17 mouse cellular contexts compared by ENCODE assay signal in the genomic region with DNA sequence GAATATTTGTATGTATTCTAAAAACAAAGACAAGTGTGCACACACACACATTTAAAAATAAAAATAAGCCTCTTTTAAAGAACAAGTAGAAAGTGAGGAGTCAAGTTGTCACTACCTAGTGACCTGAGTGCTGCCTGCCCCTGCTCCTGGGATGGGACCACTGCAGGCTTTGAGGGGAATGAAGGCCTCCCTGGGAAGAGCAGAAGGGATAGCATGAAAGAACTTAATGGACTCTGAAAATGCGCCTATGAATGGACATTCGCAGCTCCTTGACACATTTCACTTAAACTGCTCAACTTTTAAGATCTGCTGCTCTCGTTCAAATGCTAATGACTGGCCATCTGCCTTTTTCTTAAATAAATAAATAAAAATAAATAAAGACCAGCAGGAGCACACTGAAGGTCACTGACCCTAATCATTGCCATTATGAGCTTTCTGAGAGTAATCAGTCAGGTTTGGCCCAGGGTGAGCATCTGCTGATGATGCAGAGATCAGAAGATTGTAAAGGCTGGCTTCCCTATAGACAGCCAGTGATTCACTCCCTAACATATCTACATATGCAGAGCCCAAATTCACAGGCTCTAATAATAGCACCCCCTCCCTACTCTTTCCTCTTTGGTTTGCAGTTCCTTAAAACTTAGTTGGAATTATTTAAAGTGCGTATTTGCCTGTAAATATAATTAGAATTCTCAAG.
A peak's percentile ranks its signal among the peaks of the same experiment; 100 is the strongest.
DNase-seq lines count a peak whose midpoint lies in the region; ATAC-seq and TF ChIP-seq lines count a peak whose summit lies in the region.
"Had no signal": no experiment of that assay in that cellular context is flagged by ENCODE, and none has a peak within 500 bp of the region (broad histone marks: within the 10 kb centered on the region; RNA-seq: fewer than 3 reads in every experiment).

No protein-coding gene starts in this region.

- H3K9me3 ChIP-seq in hindbrain, embryonic 10.5 days: no peaks in the 10 kb centered on the region
- no peaks in the 10 kb centered on the region for H3K9me3 ChIP-seq in hindbrain, postnatal 0 days (ENCODE audit: low read length)
- no peaks in the 10 kb centered on the region for H3K9me3 ChIP-seq in neural tube, embryonic 11.5 days (ENCODE audit: control insufficient read depth, low read length)
- H3K9me3 ChIP-seq in kidney, embryonic 15.5 days (replicated peaks): no peaks in the 10 kb centered on the region
- H3K9me3 ChIP-seq: heart, embryonic 10.5 days; liver, embryonic 12.5 days; lung, embryonic 15.5 days had no signal

- no peaks in the 10 kb centered on the region for H3K36me3 ChIP-seq in hindbrain, embryonic 10.5 days
- H3K36me3 ChIP-seq in hindbrain, postnatal 0 days (ENCODE audit: insufficient read depth, low read length): no peaks in the 10 kb centered on the region
- H3K36me3 ChIP-seq in neural tube, embryonic 11.5 days (ENCODE audit: control insufficient read depth, insufficient read depth, low read length): no peaks in the 10 kb centered on the region
- H3K36me3 ChIP-seq in kidney, embryonic 15.5 days: no peaks in the 10 kb centered on the region
- H3K36me3 ChIP-seq: heart, embryonic 10.5 days; liver, embryonic 12.5 days; lung, embryonic 15.5 days had no signal

- H3K4me3 ChIP-seq in hindbrain, embryonic 10.5 days: no peak overlapping the region
- no peak overlapping the region for H3K4me3 ChIP-seq in hindbrain, postnatal 0 days (ENCODE audit: low read length)
- no peak overlapping the region for H3K4me3 ChIP-seq in neural tube, embryonic 11.5 days (ENCODE audit: low read depth, low read length)
- no peak overlapping the region for H3K4me3 ChIP-seq in kidney, embryonic 15.5 days (replicated peaks)
- H3K4me3 ChIP-seq: erythroblast, embryonic 14.5 days; heart, embryonic 10.5 days; liver, embryonic 12.5 days; lung, embryonic 15.5 days had no signal

- TF ChIP-seq CTCF in hindbrain, postnatal 0 days (IDR thresholded peaks at IDR 0.05; ENCODE audit: low read depth): no peak

- peaks cover 17% of the 10 kb centered on the region for H3K4me1 ChIP-seq in hindbrain, embryonic 10.5 days (replicated peaks)
- no peaks in the 10 kb centered on the region for H3K4me1 ChIP-seq in hindbrain, postnatal 0 days (ENCODE audit: insufficient read depth, low read length)
- no peaks in the 10 kb centered on the region for H3K4me1 ChIP-seq in neural tube, embryonic 11.5 days (ENCODE audit: control insufficient read depth, insufficient read depth, low read length)
- no peaks in the 10 kb centered on the region for H3K4me1 ChIP-seq in kidney, embryonic 15.5 days
- H3K4me1 ChIP-seq: heart, embryonic 10.5 days; liver, embryonic 12.5 days; lung, embryonic 15.5 days had no signal

- no peak overlapping the region for H3K9ac ChIP-seq in hindbrain, postnatal 0 days (replicated peaks; ENCODE audit: low read length)
- H3K9ac ChIP-seq in neural tube, embryonic 11.5 days (ENCODE audit: low read length): no peak overlapping the region
- no peak overlapping the region for H3K9ac ChIP-seq in kidney, embryonic 15.5 days
- H3K9ac ChIP-seq: liver, embryonic 12.5 days; lung, embryonic 15.5 days had no signal

- no peak overlapping the region for H3K27ac ChIP-seq in hindbrain, embryonic 10.5 days
- no peak overlapping the region for H3K27ac ChIP-seq in hindbrain, postnatal 0 days
- no peak overlapping the region; the same call in 1 of the 2 replicates for H3K27ac ChIP-seq in neural tube, embryonic 11.5 days (ENCODE audit: low read depth, low read length)
- no peak overlapping the region for H3K27ac ChIP-seq in kidney, embryonic 15.5 days
- H3K27ac ChIP-seq: heart, embryonic 10.5 days; liver, embryonic 12.5 days; lung, embryonic 15.5 days had no signal

- no peak overlapping the region for H3K4me2 ChIP-seq in hindbrain, postnatal 0 days (ENCODE audit: low read depth, low read length)
- H3K4me2 ChIP-seq in neural tube, embryonic 11.5 days (ENCODE audit: low read depth): no peak overlapping the region
- H3K4me2 ChIP-seq in kidney, embryonic 15.5 days: no peak overlapping the region
- H3K4me2 ChIP-seq: liver, embryonic 12.5 days; lung, embryonic 15.5 days had no signal

- ATAC-seq in hindbrain, postnatal 0 days: no peak
- peak; percentile 67; the same call in 1 of the 2 replicates for ATAC-seq in neural tube, embryonic 11.5 days (ENCODE audit: insufficient read depth, low FRiP score, low TSS enrichment)
- no peak for ATAC-seq in kidney, embryonic 15.5 days (replicated peaks; ENCODE audit: low FRiP score)
- ATAC-seq: inflammation-experienced regulatory T-cells, adult 6 months; liver, embryonic 12.5 days had no signal

- WGBS in hindbrain, embryonic 10.5 days: 33% methylated on average over 4 of the region's 4 CpGs
- WGBS in hindbrain, postnatal 0 days: 32% methylated on average over 4 of the region's 4 CpGs
- 30% methylated on average over 4 of the region's 4 CpGs for WGBS in neural tube, embryonic 11.5 days
- 55% methylated on average over 4 of the region's 4 CpGs for WGBS in kidney, embryonic 15.5 days

- peak; percentile 23 for DNase-seq in hindbrain, embryonic 10.5 days (ENCODE audit: low spot score)
- DNase-seq in hindbrain, postnatal 0 days (ENCODE audit: low spot score): no peak
- DNase-seq in neural tube, embryonic 11.5 days (ENCODE audit: low spot score): peak; percentile 25
- no peak for DNase-seq in neural tube, embryonic 10.5 days (ENCODE audit: extremely low spot score, low spot score)
- DNase-seq in embryo, embryonic 11 days: peak; percentile 39
- peak; percentile 34 for DNase-seq in telencephalon, adult 2 months (ENCODE audit: low read depth, low spot score)
- DNase-seq in layer of hippocampus, adult 9-11 months: no peak
- DNase-seq: B cell, adult 2 months; cerebellum, postnatal 10 days; heart, postnatal 14 days; layer of hippocampus, postnatal 36 days had no signal

- no peaks in the 10 kb centered on the region for H3K27me3 ChIP-seq in hindbrain, embryonic 10.5 days (ENCODE audit: insufficient read depth, poor library complexity, severe bottlenecking)
- H3K27me3 ChIP-seq in hindbrain, postnatal 0 days (ENCODE audit: insufficient read depth, low read length): no peaks in the 10 kb centered on the region
- no peaks in the 10 kb centered on the region for H3K27me3 ChIP-seq in neural tube, embryonic 11.5 days (ENCODE audit: control insufficient read depth, insufficient read depth, low read length)
- H3K27me3 ChIP-seq in kidney, embryonic 15.5 days: no peaks in the 10 kb centered on the region
- H3K27me3 ChIP-seq: liver, embryonic 12.5 days; lung, embryonic 15.5 days had no signal

Comparison
In these comparisons a context has a peak if more than half of its experiments do, and no peak if none do; other contexts are left out.
1. DNase-seq: peak in hindbrain, embryonic 10.5 days (single experiment), neural tube, embryonic 11.5 days (single experiment), embryo, embryonic 11 days (single experiment) and telencephalon, adult 2 months (single experiment); none in hindbrain, postnatal 0 days (single experiment), neural tube, embryonic 10.5 days (single experiment) and layer of hippocampus, adult 9-11 months (single experiment).